Mouse (Mus musculus) frontal cortex, adult 2 months (tissue): ENCODE data around the gene Hist1h4j. TPM values are rescaled to one million over a fixed set of nuclear protein-coding genes. Genes with fewer than 3 reads are reported as not detected.

Source experiments
- DNase-seq, 2 experiments: peaks; one replicate each; pipeline ENCODE4 v3.0.0; 2022; ENCODE audit warnings: low spot score in 1 of 2; ENCODE audit errors: extremely low spot score in 1 of 2
- polyA plus RNA-seq: library from polyadenylated mRNA; depleted of rRNA; stranded (reverse); fragments of >200 nt; gene quantifications from 2 replicates; pipeline ENCODE4 v1.2.3, GENCODE M21; 2012

Gene Hist1h4j
- polyA plus RNA-seq, 1 experiment = 3.3 TPM

GRCm38 (mm10) chr13:21722993-21723836 is 11.6 kb upstream of the Hist1h4j start:
- DNase-seq = no peak

- no peak for DNase-seq
Measured at GRCm38 (mm10) chr13:21727948-21728572, 6.8 kb upstream of the Hist1h4j start.

- DNase-seq = no peak
Measured at GRCm38 (mm10) chr13:21729544-21729943, 5.3 kb upstream of the Hist1h4j start.

- no peak for DNase-seq
Measured at GRCm38 (mm10) chr13:21733466-21733865, 1.4 kb upstream of the Hist1h4j start.

- DNase-seq = peak; percentile 58 to 89
Measured at GRCm38 (mm10) chr13:21734010-21734905, 606 bp upstream of the Hist1h4j start.

GRCm38 (mm10) chr13:21745006-21745405 is 10.1 kb downstream of the Hist1h4j start:
- no peak for DNase-seq

GRCm38 (mm10) chr13:21749387-21750158 is 14.7 kb downstream of the Hist1h4j start:
- no peak for DNase-seq

GRCm38 (mm10) chr13:21750159-21751017 is 15.5 kb downstream of the Hist1h4j start, which contains the start of gene Hist1h4k:
Gene Hist1h4k, minus strand, starts transcription at chr13:21750505.
- DNase-seq = peak; percentile 87 to 96

GRCm38 (mm10) chr13:21751417-21751816 is 16.6 kb downstream of the Hist1h4j start:
- no peak for DNase-seq

GRCm38 (mm10) chr13:21751827-21752226 is 17.0 kb downstream of the Hist1h4j start:
- no peak for DNase-seq

- no peak for DNase-seq
Measured at GRCm38 (mm10) chr13:21752356-21752755, 17.5 kb downstream of the Hist1h4j start.

GRCm38 (mm10) chr13:21753051-21753523 is 18.2 kb downstream of the Hist1h4j start:
- DNase-seq = peak in 1 of 2 experiments; percentile 15

GRCm38 (mm10) chr13:21753524-21754285 is 18.8 kb downstream of the Hist1h4j start, which contains the start of the genes Hist1h2ak and Hist1h2bn:
Gene Hist1h2ak, minus strand, starts transcription at chr13:21753827.
Gene Hist1h2bn, plus strand, starts transcription at chr13:21754123.
- DNase-seq = peak; percentile 88 to 93

- peak in 1 of 2 experiments; percentile 51 for DNase-seq
Measured at GRCm38 (mm10) chr13:21754294-21755001, 19.6 kb downstream of the Hist1h4j start.

GRCm38 (mm10) chr13:21755707-21756106 is 20.8 kb downstream of the Hist1h4j start:
- DNase-seq = no peak

- peak; percentile 78 to 89 for DNase-seq
Measured at GRCm38 (mm10) chr13:21778814-21779766, 44.2 kb downstream of the Hist1h4j start.
